Mouse (Mus musculus) lung, adult 2 months (tissue): ENCODE measurements around the gene Sh2b2.

Experiments
- CTCF ChIP-seq: fragments of 200-500 bp; IDR thresholded peaks from 2 replicates; pipeline ENCODE4 v1.5.1; 2011; ENCODE audit warnings: mild to moderate bottlenecking, low read length, control low read depth; ENCODE audit not compliant: insufficient read depth
- POLR2A ChIP-seq: fragments of 200-500 bp; IDR thresholded peaks from 2 replicates; pipeline ENCODE4 v1.6.1; 2011; ENCODE audit warnings: low read depth, mild to moderate bottlenecking, control low read depth, low read length, borderline replicate concordance; ENCODE audit errors: extremely low read depth

- TF ChIP-seq CTCF (no peak), POLR2A (no peak)
These were observed 8.7 kb downstream of the Sh2b2 start for GRCm38 (mm10) chr5:136237607-136238006.
